Mouse (Mus musculus) bone marrow, adult 2 months (tissue): ENCODE data around the gene Nedd8.

ENCODE experiments used
- CTCF ChIP-seq: fragments of 200-500 bp; IDR thresholded peaks from 2 replicates; pipeline ENCODE4 v1.5.1; 2011; ENCODE audit warnings: low read length, control low read depth; ENCODE audit not compliant: control insufficient read depth, insufficient read depth
- POLR2A ChIP-seq: fragments of 200-500 bp; IDR thresholded peaks from 2 replicates; pipeline ENCODE4 v1.6.1; 2011; ENCODE audit warnings: low read depth, mild to moderate bottlenecking, control low read depth, low read length, borderline replicate concordance; ENCODE audit not compliant: control insufficient read depth

GRCm38 (mm10) chr14:55659960-55660573 is 11.9 kb downstream of the Nedd8 start, which contains the start of gene Mdp1:
- TF ChIP-seq CTCF (peak; percentile 49; the same call in 1 of the 2 replicates), POLR2A (peak; percentile 73; the same call in 1 of the 2 replicates)
